Mouse (Mus musculus) heart, embryonic 14.5 days (tissue): ENCODE results near the gene Ly6g5c. TPM values are rescaled to one million over a fixed set of nuclear protein-coding genes. Genes with fewer than 3 reads are reported as not detected.

Experiments
- ATAC-seq: fragments of 200-750 bp; cut with Nextera tagmentation; 2 replicates; pipeline ENCODE4 v1.8.0; 2017; ENCODE audit warnings: low read depth, moderate TSS enrichment; ENCODE audit not compliant: insufficient number of reproducible peaks, insufficient read depth, low FRiP score
- H3K27ac ChIP-seq, 2 experiments: fragments of 200-500 bp in 1 of 2; fragments of 300-500 bp in 1 of 2; sonication (generic) in 1 of 2; replicated peaks in 1 of 2; 2 replicates each; pipeline ENCODE4 v1.5.1; 2012 to 2014; ENCODE audit warnings: low read depth in 2 of 2, low read length in 2 of 2, control low read depth in 1 of 2, mild to moderate bottlenecking in 1 of 2, mixed read lengths in 1 of 2; ENCODE audit not compliant: control insufficient read depth in 1 of 2, insufficient read depth in 1 of 2
- H3K27me3 ChIP-seq: fragments of 300-500 bp; sonication (generic); 2 replicates; pipeline ENCODE4 v1.6.1; 2014; ENCODE audit warnings: mild to moderate bottlenecking, low read length, control low read depth; ENCODE audit not compliant: control insufficient read depth, insufficient read depth
- H3K36me3 ChIP-seq: fragments of 300-500 bp; sonication (generic); 2 replicates; pipeline ENCODE4 v1.6.1; 2014; ENCODE audit warnings: mild to moderate bottlenecking, control low read depth, low read length, mixed read lengths; ENCODE audit not compliant: control insufficient read depth, insufficient read depth
- H3K4me1 ChIP-seq, 2 experiments: fragments of 200-500 bp in 1 of 2; fragments of 300-500 bp in 1 of 2; sonication (generic) in 1 of 2; 2 replicates each; pipeline ENCODE4 v1.6.1; 2012 to 2014; ENCODE audit warnings: low read length in 2 of 2, control low read depth in 1 of 2, mixed read lengths in 1 of 2; ENCODE audit not compliant: control insufficient read depth in 2 of 2, insufficient read depth in 2 of 2
- H3K4me2 ChIP-seq: fragments of 300-500 bp; sonication (generic); 2 replicates; pipeline ENCODE4 v1.6.1; 2014; ENCODE audit warnings: mild to moderate bottlenecking, low read length
- H3K4me3 ChIP-seq, 2 experiments: fragments of 200-500 bp in 1 of 2; fragments of 300-500 bp in 1 of 2; sonication (generic) in 1 of 2; 2 replicates each; pipeline ENCODE4 v1.5.1; 2012 to 2014; ENCODE audit warnings: low read length in 2 of 2, mild to moderate bottlenecking in 2 of 2, control low read depth in 1 of 2, low read depth in 1 of 2, moderate library complexity in 1 of 2; ENCODE audit not compliant: control insufficient read depth in 1 of 2, insufficient read depth in 1 of 2
- H3K9ac ChIP-seq: fragments of 300-500 bp; sonication (generic); 2 replicates; pipeline ENCODE4 v1.6.1; 2014; ENCODE audit warnings: mild to moderate bottlenecking, low read length
- H3K9me3 ChIP-seq: fragments of 300-500 bp; sonication (generic); 2 replicates; pipeline ENCODE4 v1.6.1; 2016; ENCODE audit warnings: low read length, control low read depth; ENCODE audit not compliant: control insufficient read depth
- WGBS: fragments of 180-500 bp; shearing (Covaris S2); extraction: QIAGEN DNeasy Blood & Tissue Kit; methylation state at CpG from one replicate; pipeline ENCODE4 v1.1.7; 2014; 5-methylcytosine and 5-hydroxymethylcytosine counted together
- polyA plus RNA-seq: library from polyadenylated mRNA; unstranded; fragments of >200 nt; fragmentation: Nextera tagmentation; extraction: Ambion mirVana; gene quantifications from 2 replicates; pipeline ENCODE4 v1.2.1, GENCODE M21; 2014

Ly6g5c gene
- polyA plus RNA-seq, 1 experiment from 2014 or later, result not detected

DNA sequence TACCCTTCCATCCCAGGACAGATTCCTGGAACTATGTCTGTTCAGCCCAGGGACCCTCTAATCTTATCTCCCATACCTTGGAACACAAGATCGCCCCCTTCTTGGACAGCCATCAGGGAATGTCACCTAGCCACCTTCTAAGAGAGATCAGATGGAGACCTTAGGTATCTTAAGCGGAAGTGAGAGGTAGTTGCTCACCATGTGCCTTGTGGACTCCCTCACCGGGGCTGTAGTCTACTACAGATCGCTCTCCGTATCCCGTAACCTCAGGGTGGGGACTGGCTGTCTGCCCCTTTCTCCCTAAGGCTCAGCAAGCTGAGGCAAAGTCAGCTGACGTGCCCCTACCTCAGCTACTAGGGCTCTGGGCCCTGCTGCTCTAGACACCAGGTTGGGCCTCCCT, 4.0 kb upstream of the Ly6g5c start:
- H3K9me3 ChIP-seq, result no peaks in the 10 kb centered on the region
- no peaks in the 10 kb centered on the region for H3K27me3 ChIP-seq
- peaks cover 7 to 12% of the 10 kb centered on the region in 2 experiments; a peak in 3 of 4 replicates for H3K4me1 ChIP-seq
- WGBS, result 80% methylated on average over 7 of the region's 7 CpGs
- H3K36me3 ChIP-seq, result peaks cover 56% of the 10 kb centered on the region
- H3K27ac ChIP-seq, result no peak overlapping the region
- H3K4me2 ChIP-seq, result no peak overlapping the region
- H3K4me3 ChIP-seq, result no peak overlapping the region
- no peak for ATAC-seq
- no peak overlapping the region for H3K9ac ChIP-seq

DNA sequence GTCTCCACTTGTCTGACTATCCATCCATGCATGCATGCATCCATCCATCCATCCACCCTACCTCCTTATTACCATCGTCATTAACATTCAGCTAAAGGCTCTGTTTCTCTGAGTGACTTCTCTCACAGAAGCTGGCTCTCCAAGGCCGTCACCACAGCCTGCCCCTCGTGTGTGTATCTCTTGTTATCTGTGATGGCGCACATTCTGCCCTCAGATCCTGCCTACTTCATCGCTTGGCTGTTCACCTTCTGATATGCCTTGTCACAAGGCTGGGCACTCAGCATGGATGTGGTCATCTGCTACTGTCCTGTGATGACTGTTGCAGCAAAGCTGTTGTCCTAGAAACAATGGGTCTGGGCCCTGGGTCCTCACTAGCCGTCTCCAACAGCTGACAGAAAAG, 3.3 kb upstream of the Ly6g5c start:
- Histone ChIP-seq H3K4me2 (no peak overlapping the region), H3K27ac (no peak overlapping the region), H3K4me3 (no peak overlapping the region), H3K9ac (no peak overlapping the region), H3K9me3 (no peaks in the 10 kb centered on the region), H3K4me1 (peaks cover 7 to 12% of the 10 kb centered on the region in 2 experiments; a peak in 3 of 4 replicates), H3K27me3 (no peaks in the 10 kb centered on the region), H3K36me3 (peaks cover 49% of the 10 kb centered on the region)
- WGBS, result 58% methylated on average over 6 of the region's 6 CpGs
- ATAC-seq, result no peak

DNA sequence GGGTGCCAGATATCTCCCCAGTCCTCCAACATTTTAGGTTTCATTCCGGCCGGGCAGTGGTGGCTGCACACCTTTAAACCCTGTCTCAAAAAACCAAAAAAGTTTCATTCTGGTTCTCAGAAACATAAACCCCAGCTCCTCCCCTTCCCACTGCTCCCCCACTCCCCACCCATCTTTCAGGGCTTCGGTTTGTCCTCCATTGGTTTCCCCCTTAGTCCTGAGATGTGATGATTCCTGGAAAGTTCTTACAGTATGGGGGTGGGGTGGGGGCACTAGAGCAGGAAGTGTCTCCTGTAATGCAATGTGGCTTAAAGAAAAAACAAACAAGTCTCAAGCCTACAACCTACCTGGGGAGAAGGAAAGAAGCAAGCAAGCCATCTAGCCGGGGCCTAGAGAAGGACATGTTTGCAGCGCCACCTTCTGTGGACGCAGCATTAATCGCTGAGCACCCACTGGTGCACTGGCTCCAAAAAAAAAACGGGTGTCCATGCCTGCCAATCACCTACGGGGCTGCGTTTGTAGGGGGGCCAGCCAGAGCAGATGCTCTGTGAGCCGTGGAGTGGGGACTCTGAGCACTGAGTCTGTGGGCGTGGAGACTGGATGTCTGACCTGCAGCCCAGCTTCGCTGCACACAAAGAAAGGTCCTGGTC, 2.2 kb upstream of the Ly6g5c start:
- Histone ChIP-seq H3K4me1 (peaks cover 7 to 12% of the 10 kb centered on the region in 2 experiments; a peak in 3 of 4 replicates), H3K27ac (no peak overlapping the region), H3K27me3 (no peaks in the 10 kb centered on the region), H3K4me3 (no peak overlapping the region), H3K9ac (0 out of 2 replicates have a peak overlapping the region, but pooled peaks have one; percentile 38), H3K9me3 (no peaks in the 10 kb centered on the region), H3K4me2 (0 out of 2 replicates have a peak overlapping the region, but pooled peaks have one; percentile 11), H3K36me3 (peaks cover 38% of the 10 kb centered on the region)
- ATAC-seq, result no peak
- 27% methylated on average over 13 of the region's 13 CpGs for WGBS

DNA sequence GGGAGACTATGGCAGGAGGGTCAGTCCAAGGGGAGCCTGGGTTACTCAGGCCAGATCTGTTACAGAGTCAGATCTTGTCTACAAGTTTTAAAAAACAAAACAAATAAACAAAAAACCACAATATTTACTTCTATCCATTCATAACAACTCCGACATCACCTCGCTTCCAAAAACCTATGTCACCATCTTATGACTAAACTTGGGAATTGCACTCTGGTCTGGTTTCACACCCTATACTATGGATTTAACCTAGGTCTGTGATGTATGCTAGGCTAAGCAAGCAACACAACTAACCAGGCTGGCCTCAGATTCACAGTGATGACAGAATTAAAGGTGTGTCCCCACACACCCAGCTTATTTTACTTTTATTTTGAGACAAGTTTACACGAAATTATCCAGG, 1.6 kb upstream of the Ly6g5c start:
- H3K4me1 ChIP-seq, result peaks cover 7 to 12% of the 10 kb centered on the region in 2 experiments; a peak in 3 of 4 replicates
- WGBS, result 68% methylated on average over 3 of the region's 3 CpGs
- peaks cover 31% of the 10 kb centered on the region for H3K36me3 ChIP-seq
- no peak overlapping the region for H3K4me2 ChIP-seq
- H3K4me3 ChIP-seq, result no peak overlapping the region
- H3K9ac ChIP-seq, result no peak overlapping the region
- H3K9me3 ChIP-seq, result no peaks in the 10 kb centered on the region
- H3K27ac ChIP-seq, result no peak overlapping the region
- H3K27me3 ChIP-seq, result no peaks in the 10 kb centered on the region
- no peak for ATAC-seq

DNA sequence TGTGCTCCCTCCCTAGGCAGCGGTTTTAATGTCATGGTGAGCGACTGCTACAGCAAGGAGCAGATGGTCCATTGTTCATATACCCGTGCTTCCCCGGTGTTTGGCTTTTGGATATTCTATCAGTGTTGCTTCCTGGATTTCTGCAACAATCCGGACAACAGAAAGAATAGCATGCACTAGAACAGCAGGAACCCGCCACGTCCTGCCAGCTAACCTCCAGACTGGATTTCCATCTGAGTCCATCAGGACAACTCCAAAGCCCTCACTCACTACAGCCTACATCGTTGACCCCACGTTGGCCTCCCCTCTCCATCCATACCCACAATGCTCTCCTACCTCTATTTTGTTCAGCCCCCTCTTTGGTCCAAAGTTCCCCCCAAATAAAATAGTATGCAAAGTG, 3.7 kb downstream of the Ly6g5c start:
- Histone ChIP-seq H3K36me3 (peaks cover 30% of the 10 kb centered on the region), H3K27ac (peak overlapping the region; percentile 61 to 65; a peak in 2 of 4 replicates), H3K27me3 (no peaks in the 10 kb centered on the region), H3K9me3 (no peaks in the 10 kb centered on the region), H3K4me2 (peak overlapping the region; percentile 31; the same call in 1 of the 2 replicates), H3K9ac (0 out of 2 replicates have a peak overlapping the region, but pooled peaks have one; percentile 41), H3K4me3 (no peak overlapping the region), H3K4me1 (no peaks in the 10 kb centered on the region)
- ATAC-seq, result no peak
- 59% methylated on average over 9 of the region's 9 CpGs for WGBS

DNA sequence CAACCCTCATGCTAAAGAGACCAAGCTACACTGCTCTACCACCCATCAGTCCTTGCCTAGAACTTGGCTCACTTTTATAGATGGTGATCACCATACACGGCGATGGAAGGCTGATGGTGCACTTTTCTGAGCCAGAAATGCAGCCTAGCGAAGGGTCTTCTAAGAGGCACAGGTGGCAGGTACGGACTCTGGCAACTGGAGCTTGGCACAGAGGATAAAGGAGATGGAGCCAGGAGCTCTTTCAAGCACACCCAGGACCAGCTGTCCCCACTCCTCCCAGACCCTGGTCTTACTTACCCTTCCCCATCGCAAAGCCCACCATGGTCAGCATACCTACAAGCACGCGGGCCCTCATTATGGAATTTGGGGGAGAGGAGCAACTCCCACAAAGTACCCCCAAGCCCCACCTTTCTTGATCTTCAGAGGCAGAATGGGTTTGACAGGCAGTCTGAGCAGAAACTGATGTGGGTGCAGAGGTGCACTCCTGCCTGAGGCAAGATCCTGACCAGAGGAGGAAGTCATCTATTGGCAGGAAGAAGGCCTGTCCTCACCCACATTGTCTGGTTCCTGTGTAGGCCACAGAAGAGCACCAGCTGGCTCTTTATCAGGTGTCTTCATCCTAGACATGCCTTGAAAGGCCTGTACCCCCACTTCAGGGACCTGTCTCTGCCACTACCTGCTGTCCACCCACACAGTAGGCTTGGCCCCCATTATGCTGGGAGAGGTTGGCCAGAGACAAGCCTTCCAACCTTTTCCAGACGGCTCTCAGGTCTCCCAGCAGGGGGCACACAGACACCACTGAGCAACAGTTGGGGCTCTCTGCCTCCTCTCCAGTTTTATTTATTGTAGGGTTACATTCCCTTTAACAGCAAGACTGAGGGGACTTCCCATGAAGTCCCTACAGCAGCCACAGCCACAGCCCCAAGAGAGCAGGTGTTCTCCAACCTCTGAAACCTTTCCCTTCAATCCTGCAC, 7.3 kb downstream of the Ly6g5c start, which contains the start of gene Ly6g5b:
Gene Ly6g5b (minus strand): TSS at position 383 of the 974 bp plus-strand sequence.
- Histone ChIP-seq H3K4me3 (no peak within 1 kb of the TSS), H3K36me3 (peaks cover 60% of the 10 kb centered on the region), H3K27me3 (no peaks in the 10 kb centered on the region), H3K27ac (no peak within 1 kb of the TSS), H3K9ac (no peak within 1 kb of the TSS), H3K4me2 (no peak within 1 kb of the TSS), H3K4me1 (peaks cover 2 to 7% of the 10 kb centered on the region in 2 experiments; a peak in 2 of 4 replicates), H3K9me3 (no peaks in the 10 kb centered on the region)
- 80% methylated on average over 8 of the region's 8 CpGs for WGBS
- ATAC-seq, result no peak

DNA sequence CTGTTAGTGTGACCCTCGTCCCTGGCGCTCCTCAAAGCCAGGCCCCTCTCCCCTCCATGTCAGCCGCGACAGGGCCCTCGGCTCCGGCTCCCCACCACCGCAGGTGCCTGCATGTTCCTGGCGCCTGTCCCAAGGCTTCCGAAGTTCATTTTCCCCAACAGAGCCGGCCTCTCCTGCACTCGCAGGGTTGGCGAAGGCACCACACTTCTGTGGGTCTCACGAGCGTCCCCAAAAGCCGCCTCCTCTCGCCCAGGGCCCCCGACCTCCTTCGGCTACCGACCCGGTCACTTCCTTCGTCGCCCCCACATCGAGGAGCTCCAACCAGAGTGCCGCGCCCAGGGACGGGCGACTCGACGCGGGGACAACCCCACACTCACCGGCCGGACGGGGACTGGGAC, 12.7 kb downstream of the Ly6g5c start:
- ATAC-seq, result no peak
- H3K36me3 ChIP-seq, result peaks cover 59% of the 10 kb centered on the region

More for the DNA sequence above, 12.7 kb downstream of the Ly6g5c start:
- Histone ChIP-seq H3K4me2 (peak overlapping the region; percentile 96), H3K4me3 (peak overlapping the region; percentile 77 to 94), H3K4me1 (peaks cover 4 to 23% of the 10 kb centered on the region in 2 experiments), H3K27ac (peak overlapping the region; percentile 30 to 57; a peak in 3 of 4 replicates), H3K9ac (peak overlapping the region; percentile 98), H3K27me3 (no peaks in the 10 kb centered on the region), H3K9me3 (no peaks in the 10 kb centered on the region)
- WGBS, result under 1% methylated on average over 33 of the region's 33 CpGs
